25 mouse cellular contexts compared by ENCODE assay signal in the genomic region with DNA sequence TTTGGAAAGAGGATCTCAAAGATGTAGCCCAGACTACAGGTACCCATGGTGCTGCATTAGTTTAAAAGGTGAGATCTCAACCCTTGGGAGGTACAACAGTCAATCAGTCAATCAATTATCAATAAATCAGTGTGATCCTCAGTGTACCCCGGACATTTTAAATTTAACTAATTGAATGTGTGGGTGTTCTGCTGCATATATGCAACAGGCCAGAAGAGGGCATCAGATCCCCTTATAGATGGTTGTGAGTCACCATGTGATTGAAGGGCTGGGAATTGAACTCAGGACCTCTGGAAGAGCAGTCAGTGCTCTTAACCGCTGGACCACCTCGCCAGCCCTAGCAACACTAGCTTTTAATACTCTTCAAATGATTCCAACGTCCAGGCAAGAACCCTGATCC. TPM values are rescaled to one million over a fixed set of nuclear protein-coding genes. Genes with fewer than 3 reads are reported as not detected.
DNase-seq lines count a peak whose midpoint lies in the region; ATAC-seq and TF ChIP-seq lines count a peak whose summit lies in the region.
"Had no signal": no experiment of that assay in that cellular context is flagged by ENCODE, and none has a peak within 500 bp of the region (broad histone marks: within the 10 kb centered on the region; RNA-seq: fewer than 3 reads in every experiment).

No protein-coding gene starts in this region.

- peak; percentile 24; the same call in 1 of the 2 replicates for TF ChIP-seq CTCF in hindbrain, postnatal 0 days (IDR thresholded peaks at IDR 0.05; ENCODE audit: low read depth)
- TF ChIP-seq CTCF in midbrain, postnatal 0 days (IDR thresholded peaks at IDR 0.05): peak; percentile 16; the same call in 1 of the 2 replicates

- H3K27ac ChIP-seq in hindbrain, postnatal 0 days: no peak overlapping the region
- H3K27ac ChIP-seq in hindbrain, embryonic 12.5 days: no peak overlapping the region
- no peak overlapping the region for H3K27ac ChIP-seq in midbrain, postnatal 0 days (ENCODE audit: low read depth, low read length)
- H3K27ac ChIP-seq in midbrain, embryonic 13.5 days: no peak overlapping the region
- no peak overlapping the region for H3K27ac ChIP-seq in heart, embryonic 11.5 days (ENCODE audit: low read depth, low read length)
- H3K27ac ChIP-seq: gastrocnemius, adult 2 months; heart, embryonic 13.5 days; hindbrain, embryonic 15.5 days; left cerebral cortex, adult 2 months; liver, embryonic 13.5 days; neural tube, embryonic 15.5 days had no signal

- WGBS in hindbrain, postnatal 0 days: 83% methylated on average over 4 of the region's 4 CpGs
- WGBS in hindbrain, embryonic 12.5 days: 75% methylated on average over 4 of the region's 4 CpGs
- 86% methylated on average over 4 of the region's 4 CpGs for WGBS in midbrain, postnatal 0 days
- 84% methylated on average over 4 of the region's 4 CpGs for WGBS in midbrain, embryonic 13.5 days
- WGBS in heart, embryonic 11.5 days (ENCODE audit: insufficient replicate concordance): 77% methylated on average over 4 of the region's 4 CpGs

- DNase-seq in hindbrain, postnatal 0 days (ENCODE audit: low spot score): no peak
- no peak for DNase-seq in midbrain, postnatal 0 days (ENCODE audit: low spot score)
- DNase-seq in ES-CJ7 (ENCODE audit: low read depth, low spot score): peak; percentile 27
- peak; percentile 46 for DNase-seq in splenic B cell, adult 2 months (ENCODE audit: low read depth, low spot score)
- no peak for DNase-seq in urinary bladder, postnatal 10 days (ENCODE audit: low spot score)
- DNase-seq: cerebellum, adult 18-20 months; cerebellum, postnatal 25 days; embryo, embryonic 11 days; gastrocnemius, adult 2 months; heart, postnatal 36 days; kidney, adult 18-20 months; kidney, postnatal 14 days; liver, embryonic 13.5 days; midbrain, embryonic 14.5 days had no signal

- no peak overlapping the region for H3K4me3 ChIP-seq in hindbrain, postnatal 0 days (ENCODE audit: low read length)
- H3K4me3 ChIP-seq in hindbrain, embryonic 12.5 days: no peak overlapping the region
- H3K4me3 ChIP-seq in midbrain, postnatal 0 days (ENCODE audit: low read depth, low read length): no peak overlapping the region
- no peak overlapping the region for H3K4me3 ChIP-seq in midbrain, embryonic 13.5 days (replicated peaks)
- no peak overlapping the region for H3K4me3 ChIP-seq in heart, embryonic 11.5 days (ENCODE audit: low read depth, low read length)
- H3K4me3 ChIP-seq: gastrocnemius, adult 2 months; heart, embryonic 13.5 days; hindbrain, embryonic 15.5 days; left cerebral cortex, adult 2 months; liver, embryonic 13.5 days; myocyte; neural tube, embryonic 15.5 days had no signal

- ATAC-seq in hindbrain, postnatal 0 days: no peak
- no peak for ATAC-seq in hindbrain, embryonic 12.5 days (ENCODE audit: low FRiP score)
- no peak for ATAC-seq in midbrain, postnatal 0 days (ENCODE audit: low FRiP score)
- ATAC-seq in midbrain, embryonic 13.5 days: no peak
- no peak for ATAC-seq in heart, embryonic 11.5 days (replicated peaks; ENCODE audit: insufficient number of reproducible peaks, low FRiP score, low TSS enrichment)
- ATAC-seq: lung, postnatal 0 days had no signal

- H3K9ac ChIP-seq in hindbrain, postnatal 0 days (replicated peaks; ENCODE audit: low read length): no peak overlapping the region
- H3K9ac ChIP-seq in hindbrain, embryonic 12.5 days: no peak overlapping the region
- H3K9ac ChIP-seq in midbrain, postnatal 0 days (replicated peaks; ENCODE audit: low read length, poor library complexity, severe bottlenecking): no peak overlapping the region
- H3K9ac ChIP-seq in midbrain, embryonic 13.5 days (replicated peaks): no peak overlapping the region
- no peak overlapping the region for H3K9ac ChIP-seq in heart, embryonic 11.5 days (ENCODE audit: low read depth, low read length)
- H3K9ac ChIP-seq: heart, embryonic 13.5 days; hindbrain, embryonic 15.5 days; liver, embryonic 13.5 days; neural tube, embryonic 15.5 days had no signal

- H3K9me3 ChIP-seq in hindbrain, postnatal 0 days (ENCODE audit: low read length): no peaks in the 10 kb centered on the region
- no peaks in the 10 kb centered on the region for H3K9me3 ChIP-seq in hindbrain, embryonic 12.5 days (replicated peaks)
- no peaks in the 10 kb centered on the region for H3K9me3 ChIP-seq in midbrain, postnatal 0 days (ENCODE audit: low read length)
- peaks cover 2% of the 10 kb centered on the region; the same call in 1 of the 2 replicates for H3K9me3 ChIP-seq in midbrain, embryonic 13.5 days
- no peaks in the 10 kb centered on the region for H3K9me3 ChIP-seq in heart, embryonic 11.5 days (replicated peaks; ENCODE audit: control insufficient read depth, low read length)
- H3K9me3 ChIP-seq: G1E; heart, embryonic 13.5 days; hindbrain, embryonic 15.5 days; liver, embryonic 13.5 days; neural tube, embryonic 15.5 days had no signal

- no peak overlapping the region for H3K4me2 ChIP-seq in hindbrain, postnatal 0 days (ENCODE audit: low read depth, low read length)
- no peak overlapping the region for H3K4me2 ChIP-seq in hindbrain, embryonic 12.5 days (replicated peaks)
- H3K4me2 ChIP-seq in midbrain, postnatal 0 days (ENCODE audit: low read depth, low read length, poor library complexity, severe bottlenecking): no peak overlapping the region
- H3K4me2 ChIP-seq in midbrain, embryonic 13.5 days (replicated peaks): no peak overlapping the region
- no peak overlapping the region for H3K4me2 ChIP-seq in heart, embryonic 11.5 days
- H3K4me2 ChIP-seq: heart, embryonic 13.5 days; hindbrain, embryonic 15.5 days; liver, embryonic 13.5 days; neural tube, embryonic 15.5 days had no signal

- no peaks in the 10 kb centered on the region for H3K27me3 ChIP-seq in hindbrain, postnatal 0 days (ENCODE audit: insufficient read depth, low read length)
- H3K27me3 ChIP-seq in hindbrain, embryonic 12.5 days: no peaks in the 10 kb centered on the region
- no peaks in the 10 kb centered on the region for H3K27me3 ChIP-seq in midbrain, postnatal 0 days (ENCODE audit: insufficient read depth, low read length)
- H3K27me3 ChIP-seq in midbrain, embryonic 13.5 days: no peaks in the 10 kb centered on the region
- no peaks in the 10 kb centered on the region for H3K27me3 ChIP-seq in splenic B cell, adult 2 months (ENCODE audit: control insufficient read depth, insufficient read depth, low read length, poor library complexity, severe bottlenecking)
- H3K27me3 ChIP-seq in heart, embryonic 11.5 days (ENCODE audit: control insufficient read depth, insufficient read depth, low read length): no peaks in the 10 kb centered on the region
- H3K27me3 ChIP-seq: heart, embryonic 13.5 days; hindbrain, embryonic 15.5 days; liver, embryonic 13.5 days; neural tube, embryonic 15.5 days had no signal

- H3K36me3 ChIP-seq in hindbrain, postnatal 0 days (ENCODE audit: insufficient read depth, low read length): no peaks in the 10 kb centered on the region
- no peaks in the 10 kb centered on the region for H3K36me3 ChIP-seq in hindbrain, embryonic 12.5 days
- H3K36me3 ChIP-seq in midbrain, postnatal 0 days (ENCODE audit: insufficient read depth, low read length): no peaks in the 10 kb centered on the region
- no peaks in the 10 kb centered on the region for H3K36me3 ChIP-seq in midbrain, embryonic 13.5 days
- H3K36me3 ChIP-seq in splenic B cell, adult 2 months (ENCODE audit: control insufficient read depth, insufficient read depth, low read length, poor library complexity, severe bottlenecking): peaks cover 1% of the 10 kb centered on the region; the same call in 1 of the 2 replicates
- H3K36me3 ChIP-seq in heart, embryonic 11.5 days (ENCODE audit: control insufficient read depth, insufficient read depth, low read length): no peaks in the 10 kb centered on the region
- H3K36me3 ChIP-seq: G1E; heart, embryonic 13.5 days; hindbrain, embryonic 15.5 days; liver, embryonic 13.5 days; neural tube, embryonic 15.5 days had no signal

- H3K4me1 ChIP-seq in hindbrain, postnatal 0 days (ENCODE audit: insufficient read depth, low read length): no peaks in the 10 kb centered on the region
- H3K4me1 ChIP-seq in hindbrain, embryonic 12.5 days: no peaks in the 10 kb centered on the region
- no peaks in the 10 kb centered on the region for H3K4me1 ChIP-seq in midbrain, postnatal 0 days (ENCODE audit: insufficient read depth, low read length)
- no peaks in the 10 kb centered on the region for H3K4me1 ChIP-seq in midbrain, embryonic 13.5 days (replicated peaks)
- no peaks in the 10 kb centered on the region for H3K4me1 ChIP-seq in heart, embryonic 11.5 days (ENCODE audit: control insufficient read depth, insufficient read depth, low read length)
- H3K4me1 ChIP-seq: heart, embryonic 13.5 days; hindbrain, embryonic 15.5 days; liver, embryonic 13.5 days; neural tube, embryonic 15.5 days had no signal

RNA-seq across cellular contexts. Expression of gene Ccr7, which starts 17.1 kb away (rescaled TPM):
- 0.40 TPM in 1 of 2 replicates, not detected in the other for total RNA-seq in hindbrain, postnatal 0 days (2014; rRNA removed)
- not detected in 2 replicates for polyA plus RNA-seq in hindbrain, postnatal 0 days (2015; fragmentation: Nextera tagmentation; extraction: Ambion mirVana)
- 0.25 and 0.42 TPM in 2 replicates for polyA plus RNA-seq in hindbrain, embryonic 12.5 days (2016; fragmentation: Nextera tagmentation; extraction: Ambion mirVana)
- total RNA-seq in midbrain, postnatal 0 days (2014; rRNA removed): not detected in 2 replicates
- not detected in 2 replicates for polyA plus RNA-seq in midbrain, postnatal 0 days (2015; fragmentation: Nextera tagmentation; extraction: Ambion mirVana)
- not detected in 2 replicates for polyA plus RNA-seq in midbrain, embryonic 13.5 days (2015; fragmentation: Nextera tagmentation; extraction: Ambion mirVana)
- 0.21 and 0.36 TPM in 2 replicates for polyA plus RNA-seq in heart, embryonic 11.5 days (2014; fragmentation: Nextera tagmentation; extraction: Ambion mirVana)
- total RNA-seq: gastrocnemius, adult 2 months; granulocyte monocyte progenitor cell, adult 5-6 weeks; left cerebral cortex, adult 2 months had no signal
- polyA plus RNA-seq: G1E; neural tube, embryonic 15.5 days had no signal

RNA-seq across cellular contexts. Expression of gene Smarce1, which starts 58.8 kb away (rescaled TPM):
- total RNA-seq in hindbrain, postnatal 0 days (2014; rRNA removed): 60.6 and 66.7 TPM in 2 replicates
- polyA plus RNA-seq in hindbrain, postnatal 0 days (2015; fragmentation: Nextera tagmentation; extraction: Ambion mirVana): 186 and 188 TPM in 2 replicates
- polyA plus RNA-seq in hindbrain, embryonic 12.5 days (2016; fragmentation: Nextera tagmentation; extraction: Ambion mirVana): 366 and 375 TPM in 2 replicates
- 94.9 and 116 TPM in 2 replicates for total RNA-seq in midbrain, postnatal 0 days (2014; rRNA removed)
- 170 and 184 TPM in 2 replicates for polyA plus RNA-seq in midbrain, postnatal 0 days (2015; fragmentation: Nextera tagmentation; extraction: Ambion mirVana)
- 370 and 402 TPM in 2 replicates for polyA plus RNA-seq in midbrain, embryonic 13.5 days (2015; fragmentation: Nextera tagmentation; extraction: Ambion mirVana)
- 125 and 130 TPM in 2 replicates for polyA plus RNA-seq in heart, embryonic 11.5 days (2014; fragmentation: Nextera tagmentation; extraction: Ambion mirVana)

Comparison
In these comparisons a context has a peak if more than half of its experiments do, and no peak if none do; other contexts are left out.
1. DNase-seq: peak in ES-CJ7 (single experiment) and splenic B cell, adult 2 months (single experiment); none in hindbrain, postnatal 0 days (single experiment), midbrain, postnatal 0 days (single experiment) and urinary bladder, postnatal 10 days (single experiment).